Mouse (Mus musculus) frontal cortex, adult (tissue): Measurements from ENCODE around the gene Arid5b.

Experiments used
- ATAC-seq: cut with Nextera tagmentation; 2 replicates; pipeline ENCODE4 v1.9.2; 2017; ENCODE audit warnings: mild to moderate bottlenecking, moderate library complexity, mixed read lengths; ENCODE audit not compliant: low TSS enrichment

The Arid5b gene

DNA sequence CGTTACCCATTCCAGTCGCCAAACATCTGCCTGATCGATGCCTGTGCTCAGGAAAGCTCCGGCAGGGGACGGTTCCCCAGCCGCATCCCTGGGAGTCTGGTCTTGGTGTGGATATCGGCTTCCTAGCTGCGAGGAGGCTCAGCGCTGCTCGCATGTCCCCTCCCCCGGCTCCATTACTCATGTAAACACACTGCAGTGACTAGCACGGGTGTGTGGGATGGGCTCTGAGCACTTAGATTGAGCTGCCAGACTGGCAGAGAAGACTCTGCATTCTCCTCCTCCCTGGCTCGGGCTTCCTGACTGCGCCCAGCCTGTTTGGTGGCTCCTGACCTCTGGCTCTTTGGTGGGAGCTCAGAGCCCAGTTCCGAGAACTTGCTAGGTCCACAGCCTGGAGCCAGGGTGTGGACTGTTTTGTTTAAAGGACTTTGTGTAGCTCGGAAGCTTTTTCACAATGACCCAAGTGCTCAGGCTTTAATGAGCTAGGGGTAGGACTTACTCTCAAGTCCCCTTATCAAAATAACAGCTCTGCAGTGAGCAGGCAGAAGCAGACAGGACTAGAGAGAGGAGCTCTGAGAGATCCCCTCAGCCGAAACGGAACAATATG, 142.0 kb downstream of the Arid5b start:
- peak; percentile 97 for ATAC-seq

DNA sequence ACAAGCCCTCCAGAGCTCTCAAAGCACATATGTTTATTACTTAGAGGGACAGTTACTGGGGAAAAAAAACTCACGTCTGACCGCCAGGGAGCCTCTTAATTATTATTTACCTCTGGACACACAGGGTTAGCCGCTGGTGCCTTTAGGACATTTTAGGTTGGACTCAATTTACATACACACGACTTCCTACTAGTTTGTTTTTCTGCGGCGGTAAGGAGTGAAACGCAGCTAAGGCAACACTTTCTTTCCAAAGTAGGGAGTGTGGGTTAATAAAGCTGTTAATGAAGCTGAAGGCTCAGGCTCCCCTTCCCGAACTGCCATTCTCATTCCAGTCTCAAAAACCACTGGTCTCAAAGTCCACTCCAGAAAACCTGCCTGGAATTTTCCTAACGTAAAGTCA, 142.5 kb downstream of the Arid5b start:
- ATAC-seq = 0 out of 2 replicates have a peak, but pooled peaks have one; percentile 3

DNA sequence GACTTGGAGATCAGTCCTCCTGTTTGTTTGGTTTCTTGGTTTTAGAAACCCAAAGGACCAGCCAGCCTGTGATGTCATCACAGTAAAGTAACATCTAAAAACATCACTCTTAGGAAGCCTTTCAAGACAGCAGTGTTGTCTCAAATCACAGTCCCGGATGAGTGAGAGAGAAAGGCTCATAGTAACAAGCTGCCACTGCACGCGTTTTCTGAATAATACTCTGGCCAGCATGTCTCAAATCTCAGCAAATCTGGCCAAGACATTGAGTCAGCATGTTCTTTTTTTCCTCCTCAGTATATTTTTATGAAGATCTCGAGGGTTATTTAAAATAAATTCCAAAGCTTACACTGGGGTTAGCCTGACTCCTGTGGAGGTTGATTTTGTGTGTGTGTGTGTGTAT, 143.1 kb downstream of the Arid5b start:
- peak; percentile 50 for ATAC-seq

DNA sequence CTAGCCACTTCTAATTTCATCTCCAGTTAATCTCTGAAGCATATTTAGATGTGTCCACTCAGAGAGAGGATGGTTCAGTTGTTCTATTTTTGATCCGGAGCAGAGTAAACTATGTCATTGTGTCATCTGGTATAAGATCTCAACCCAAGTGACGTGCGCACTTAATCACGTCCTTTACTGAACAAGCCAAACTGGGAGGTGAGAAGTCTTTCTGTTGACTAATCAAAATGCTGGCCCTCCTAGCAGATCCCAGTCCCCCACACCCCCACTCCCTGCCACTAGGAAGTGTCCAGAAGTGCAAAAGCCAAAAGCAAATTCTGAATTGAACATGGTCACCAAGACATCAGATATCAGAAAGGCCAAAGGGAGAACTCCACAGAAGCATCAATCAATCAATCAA, 144.0 kb downstream of the Arid5b start:
- no peak for ATAC-seq

DNA sequence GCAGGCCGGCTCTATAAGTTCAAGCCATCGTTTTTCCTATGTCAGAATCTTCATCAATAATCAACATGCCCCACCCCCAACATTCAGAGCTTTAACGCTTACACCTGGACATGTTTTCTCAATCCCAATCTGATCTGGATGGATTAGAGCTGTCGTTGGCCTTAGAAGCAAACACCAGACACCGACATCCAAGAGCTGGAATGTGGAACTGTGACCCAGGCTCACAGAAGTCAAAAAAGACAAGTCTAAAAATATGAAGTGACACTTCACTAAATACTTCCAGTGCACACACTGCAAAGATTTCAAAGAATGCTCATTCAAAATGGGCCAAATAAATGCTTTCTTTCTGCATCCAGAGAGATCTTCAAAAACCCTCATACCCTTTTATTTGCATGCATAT, 144.5 kb downstream of the Arid5b start:
- ATAC-seq = no peak

DNA sequence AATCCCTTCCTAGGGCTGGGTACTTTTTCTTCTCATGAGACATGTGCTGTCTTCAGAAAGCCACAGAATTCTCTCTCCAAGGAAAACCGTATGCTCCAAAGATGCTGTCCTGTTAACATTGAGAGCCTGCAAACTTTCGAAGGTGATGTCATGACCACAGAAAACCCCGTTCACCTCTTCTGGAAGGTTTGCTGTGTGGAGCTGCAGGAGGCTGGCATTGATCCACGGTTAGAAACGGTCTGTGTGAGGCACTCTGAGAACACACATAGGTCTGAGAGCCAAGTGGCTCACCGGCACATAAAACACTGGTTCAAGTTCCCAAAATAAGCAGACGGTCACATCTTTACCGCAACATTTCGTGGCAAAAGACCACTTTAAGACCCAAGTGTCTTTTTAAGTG, 145.9 kb downstream of the Arid5b start:
- no peak for ATAC-seq

DNA sequence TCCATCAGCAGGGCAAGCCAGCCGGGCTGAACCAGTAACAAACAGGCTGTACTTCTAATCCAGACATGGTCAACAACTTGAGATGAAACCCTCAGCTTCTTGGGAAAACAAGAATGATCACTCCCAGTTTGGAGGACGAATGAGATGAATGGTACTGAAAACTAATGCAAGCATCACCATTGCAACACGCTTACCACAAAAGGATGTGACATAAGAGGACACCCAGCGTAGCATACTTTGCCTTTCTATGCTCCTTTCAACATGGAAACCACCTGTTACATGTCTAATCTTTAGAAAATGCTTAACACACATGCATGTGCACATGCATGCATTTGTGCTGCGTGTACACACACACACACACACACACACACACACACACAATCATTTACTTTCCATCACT, 146.4 kb downstream of the Arid5b start:
- ATAC-seq = no peak

DNA sequence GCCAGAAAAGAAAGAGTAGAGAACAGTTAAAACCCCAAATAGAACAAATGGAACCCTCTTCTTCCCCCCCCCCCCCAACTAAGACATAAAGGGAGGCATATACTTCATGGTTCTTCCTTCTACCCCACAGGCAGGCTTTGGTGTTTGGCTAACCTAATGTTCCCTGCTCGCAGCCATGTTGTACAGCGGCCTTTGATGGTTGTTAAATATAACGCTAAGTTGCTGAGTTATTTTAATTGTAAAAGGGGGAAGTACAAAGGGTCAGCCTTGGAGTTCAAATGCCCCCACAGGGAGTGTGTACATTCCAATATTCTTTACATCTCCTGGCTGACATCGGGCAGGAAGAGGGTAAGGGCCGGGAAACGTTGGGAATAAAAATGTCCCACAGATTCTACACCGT, 148.9 kb downstream of the Arid5b start:
- no peak for ATAC-seq

DNA sequence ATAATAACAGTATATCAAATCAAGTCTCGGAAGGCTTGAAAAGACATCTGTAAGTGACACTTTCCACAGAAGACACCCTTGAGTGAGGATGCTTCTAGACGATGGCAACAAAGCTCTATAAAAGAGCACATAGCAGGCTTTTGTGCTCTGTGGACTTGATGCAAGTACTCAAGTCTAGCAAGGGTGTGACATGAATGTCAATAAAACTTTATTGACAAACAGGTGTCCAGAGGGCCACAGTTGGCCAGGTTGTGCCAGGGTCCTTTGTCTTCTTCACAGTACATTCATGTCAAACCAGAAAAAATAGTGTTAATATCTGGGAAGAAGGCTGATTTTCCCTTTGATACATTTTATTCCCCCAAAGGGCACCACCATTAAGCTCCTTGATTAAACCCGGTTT, 149.5 kb downstream of the Arid5b start:
- ATAC-seq = no peak

DNA sequence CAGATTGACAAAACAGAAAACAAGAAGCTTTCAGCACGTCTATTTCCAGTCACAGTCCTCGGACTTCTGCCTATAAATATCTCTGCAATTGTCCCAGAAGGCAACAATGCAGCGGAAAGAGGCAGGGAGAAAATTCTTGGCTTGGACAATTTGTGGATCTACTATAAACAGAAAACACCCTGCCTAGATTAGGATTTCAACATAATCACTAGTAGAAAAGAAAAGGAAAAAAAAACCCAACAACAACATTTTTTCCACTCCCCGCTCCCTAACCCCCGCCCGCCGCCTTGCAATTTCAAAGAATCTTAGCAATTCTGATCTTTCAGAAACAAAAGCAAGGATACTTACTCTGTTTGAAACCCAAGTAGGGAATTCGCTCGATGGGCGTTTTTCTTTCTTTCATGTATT, 150.1 kb downstream of the Arid5b start:
- no peak for ATAC-seq

DNA sequence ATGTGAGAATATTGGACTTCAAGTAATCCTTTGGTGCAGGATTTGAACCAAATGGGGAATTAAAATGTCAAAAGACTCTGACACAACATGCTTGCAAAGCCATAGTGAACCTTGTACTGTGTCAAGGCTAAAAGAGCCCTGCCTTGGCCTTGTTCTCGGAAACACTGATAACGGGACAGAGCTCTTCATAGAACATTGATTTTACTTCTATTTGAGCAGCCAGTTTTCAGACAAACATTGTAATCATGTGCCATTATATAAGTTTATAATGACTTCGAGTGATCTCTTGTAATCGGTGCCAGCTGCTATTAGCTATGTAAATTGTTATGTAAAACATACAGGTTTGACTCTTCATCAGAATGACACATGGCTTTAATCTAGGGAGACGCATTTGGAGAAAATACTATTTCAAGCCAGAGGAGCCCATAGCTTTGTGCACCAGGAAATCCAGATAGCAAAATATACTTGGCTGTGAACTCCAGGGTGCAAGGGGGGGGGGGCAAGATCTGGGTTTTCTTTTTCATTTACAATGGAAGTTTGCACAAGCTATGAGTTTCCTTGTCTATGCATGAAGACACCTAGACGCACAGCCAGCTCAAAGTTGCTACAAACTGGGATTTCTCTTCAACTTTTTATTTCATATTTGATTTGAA, 150.8 kb downstream of the Arid5b start:
- ATAC-seq = no peak

DNA sequence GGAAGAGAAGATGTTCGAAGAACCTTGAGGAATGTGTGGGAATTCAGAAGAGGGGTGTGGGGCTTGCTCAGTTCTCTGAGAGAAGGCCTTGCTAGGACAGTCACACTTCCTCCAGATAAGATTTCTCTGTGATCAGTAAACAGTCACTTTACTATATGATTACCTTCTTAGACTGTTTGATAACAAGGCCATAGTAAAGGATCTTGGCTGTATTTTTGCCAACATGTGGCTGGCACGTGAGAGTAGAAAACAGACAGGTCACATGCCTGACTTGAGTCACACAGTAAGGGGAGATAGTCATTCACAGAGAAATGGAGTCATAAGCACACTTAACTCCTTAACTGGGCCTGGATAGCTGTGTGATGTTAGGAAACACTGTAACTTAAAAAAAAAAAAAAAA, 151.4 kb downstream of the Arid5b start:
- no peak for ATAC-seq

DNA sequence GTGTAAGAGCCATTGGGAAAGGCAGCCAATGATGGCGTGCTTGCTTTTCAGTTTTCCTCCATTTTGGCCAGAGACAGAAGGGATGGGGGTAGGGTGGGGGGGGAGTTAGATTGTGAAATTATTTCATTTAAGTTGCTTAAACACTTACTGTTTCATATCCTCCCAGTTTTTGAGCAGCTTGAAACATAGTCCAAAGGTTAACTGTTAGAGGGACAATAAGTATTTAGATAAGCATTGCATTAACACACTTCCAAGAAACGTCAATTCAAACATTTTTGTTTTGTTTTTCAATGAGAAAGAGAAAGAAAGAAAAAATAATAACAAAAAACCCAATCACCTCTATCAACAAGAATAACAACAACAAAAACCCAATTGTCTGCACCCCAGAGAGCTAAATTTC, 152.0 kb downstream of the Arid5b start:
- no peak for ATAC-seq

DNA sequence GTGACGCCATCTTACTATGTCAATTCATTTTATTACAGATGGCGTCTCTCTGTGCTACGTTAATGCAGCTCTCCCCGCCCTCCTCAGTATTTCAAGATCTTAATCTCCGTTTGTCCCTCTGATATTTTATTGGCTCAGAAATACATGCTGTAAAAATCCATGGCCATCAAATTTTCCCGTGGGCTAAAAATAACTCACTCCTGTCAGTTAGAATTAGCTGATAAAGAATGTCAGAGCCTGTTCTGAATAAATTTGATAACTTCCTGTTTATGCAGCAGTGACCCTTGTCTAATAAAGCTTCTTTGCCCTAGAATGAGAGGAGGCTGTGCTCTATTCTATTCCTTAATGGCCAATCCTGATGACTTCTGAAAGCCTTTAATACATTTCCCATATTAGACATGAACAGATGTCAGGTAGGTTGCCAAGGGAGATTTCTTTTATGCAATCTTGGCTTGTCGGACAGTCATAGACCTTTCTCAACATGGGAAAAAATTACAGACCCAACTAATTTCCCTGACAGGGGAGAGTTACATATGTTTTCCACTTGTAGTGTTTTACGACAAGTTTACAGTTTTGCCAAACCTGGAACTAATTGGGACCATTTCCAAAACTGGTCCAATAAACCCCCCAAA, 152.5 kb downstream of the Arid5b start:
- ATAC-seq = no peak

DNA sequence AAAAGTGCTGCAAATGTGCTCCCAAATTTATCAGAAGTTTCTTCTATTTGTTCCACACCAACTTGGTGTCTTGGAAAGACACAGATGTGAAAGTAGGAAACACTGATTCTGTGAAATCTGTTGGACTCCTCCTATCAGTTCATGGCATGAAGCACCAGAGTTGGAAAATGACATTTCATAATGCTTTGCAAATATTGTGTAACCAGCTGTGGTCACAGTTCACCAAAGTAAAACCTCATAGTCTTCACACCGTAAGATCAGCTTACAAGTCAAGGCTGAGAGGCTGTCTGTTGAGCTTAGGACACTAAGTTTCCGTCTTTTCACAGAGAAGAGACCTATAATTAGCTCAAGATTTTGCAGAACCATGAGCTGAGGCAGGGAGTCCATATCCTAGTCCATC, 153.6 kb downstream of the Arid5b start:
- no peak for ATAC-seq

DNA sequence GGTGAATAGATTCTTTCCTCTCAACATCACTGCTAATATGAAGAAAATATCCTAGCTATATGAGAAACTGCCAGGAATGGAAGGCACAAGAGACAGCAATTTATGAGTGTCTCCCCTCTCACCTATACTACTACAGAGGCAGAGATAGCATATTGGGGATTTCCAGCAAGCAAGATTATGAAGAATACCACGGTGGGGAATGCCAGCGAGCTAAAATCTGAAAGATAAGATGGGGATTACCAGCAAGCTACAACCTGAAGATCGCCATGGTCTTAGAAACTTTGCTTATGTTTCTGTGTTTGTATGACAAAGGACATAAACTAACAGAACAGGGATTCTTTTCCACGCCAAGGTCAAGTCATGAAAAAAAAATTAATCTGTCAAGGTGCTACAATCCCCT, 155.1 kb downstream of the Arid5b start:
- no peak for ATAC-seq

DNA sequence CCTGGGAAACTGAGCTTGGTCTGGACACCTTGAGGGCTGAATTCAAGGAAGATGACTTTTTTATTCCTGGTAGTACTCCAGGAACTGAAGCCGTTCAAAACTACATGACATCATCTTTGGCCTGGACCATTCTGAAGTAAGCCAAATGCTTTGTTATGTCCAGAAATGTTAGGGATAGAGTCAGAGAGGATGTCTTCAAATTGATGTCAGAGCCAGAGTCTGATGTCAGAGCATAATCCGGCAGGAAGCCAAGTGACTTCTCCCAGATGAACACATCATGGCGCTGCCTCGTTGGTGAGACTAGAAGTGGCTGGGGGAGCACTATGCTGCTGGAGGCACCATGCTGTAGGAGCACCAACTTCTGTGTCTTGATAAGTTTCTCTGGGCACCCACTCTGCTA, 156.6 kb downstream of the Arid5b start:
- no peak for ATAC-seq

DNA sequence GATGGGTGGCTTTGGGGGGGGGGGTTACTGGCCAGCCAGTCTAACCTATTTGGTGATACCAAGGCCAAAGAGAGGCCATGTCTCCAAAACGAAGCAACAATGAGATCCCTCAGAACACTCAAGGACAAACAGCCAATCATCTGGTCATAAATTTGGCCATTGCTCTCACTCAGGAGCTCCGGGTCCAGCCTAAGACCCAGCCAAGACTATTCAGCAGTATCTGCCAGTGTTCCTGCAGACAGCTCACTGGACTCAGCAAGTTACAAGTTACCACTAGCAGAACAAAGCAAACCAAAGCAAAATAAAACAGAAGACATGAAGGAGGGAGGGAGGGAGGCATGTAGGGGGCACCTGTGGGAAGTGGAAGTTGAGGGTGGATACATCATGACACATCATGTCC, 157.3 kb downstream of the Arid5b start:
- no peak for ATAC-seq

DNA sequence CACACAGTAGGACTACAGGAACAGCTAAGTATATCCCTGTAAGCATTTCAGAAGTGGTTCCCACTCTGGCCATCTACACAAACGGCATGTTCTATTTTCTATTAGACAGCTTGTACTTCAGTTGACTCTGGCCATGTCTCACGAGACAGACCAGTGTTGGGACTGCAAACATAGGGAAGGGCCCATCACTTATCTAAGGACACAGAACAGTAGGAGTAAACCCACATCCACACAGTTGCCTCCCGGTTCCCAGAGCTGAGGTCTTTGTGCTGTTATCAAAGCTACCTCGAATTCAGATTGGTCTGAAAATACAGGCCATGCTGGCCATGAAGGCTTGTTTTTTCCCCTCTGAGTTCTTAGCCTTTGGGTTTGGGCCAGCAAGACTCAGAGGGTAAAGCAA, 158.5 kb downstream of the Arid5b start:
- no peak for ATAC-seq

DNA sequence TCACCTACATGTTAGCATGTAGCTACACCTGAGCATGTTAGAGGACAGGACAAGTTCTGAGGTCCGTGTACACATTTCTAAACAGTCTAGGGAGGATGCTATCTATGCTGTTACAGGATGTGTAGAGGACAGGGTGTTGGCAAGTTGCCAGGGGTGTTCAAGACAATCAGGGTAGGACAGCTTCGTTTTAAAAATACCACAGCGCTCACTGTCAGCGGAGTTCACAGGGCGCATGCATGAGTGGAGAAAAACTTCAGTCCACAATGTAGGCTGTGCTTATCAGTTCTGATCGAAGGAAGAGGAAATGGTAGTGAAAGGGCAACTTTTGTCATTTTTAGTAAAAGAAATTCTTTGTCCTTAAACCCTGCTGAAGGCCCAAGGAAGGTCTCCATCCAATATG, 159.3 kb downstream of the Arid5b start:
- ATAC-seq = no peak

DNA sequence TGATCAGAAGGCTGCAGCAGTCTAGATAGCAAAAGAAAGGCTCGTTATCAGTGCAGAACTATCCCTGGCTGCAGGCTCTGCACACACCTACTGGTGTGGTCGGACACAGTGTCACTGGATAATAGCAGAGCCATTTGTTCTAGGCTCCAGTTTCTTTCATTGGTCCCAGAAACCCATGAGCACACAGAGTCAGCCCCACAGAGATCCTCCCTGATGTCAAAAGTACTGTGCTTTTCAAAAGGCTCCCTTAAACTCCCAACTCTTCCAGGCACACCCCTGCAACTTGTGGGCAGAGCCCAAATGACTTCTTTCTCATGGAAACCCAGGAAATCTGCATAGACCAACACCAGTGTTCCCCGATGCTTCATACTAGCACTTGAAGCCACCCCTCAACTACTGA, 163.6 kb downstream of the Arid5b start:
- no peak for ATAC-seq

DNA sequence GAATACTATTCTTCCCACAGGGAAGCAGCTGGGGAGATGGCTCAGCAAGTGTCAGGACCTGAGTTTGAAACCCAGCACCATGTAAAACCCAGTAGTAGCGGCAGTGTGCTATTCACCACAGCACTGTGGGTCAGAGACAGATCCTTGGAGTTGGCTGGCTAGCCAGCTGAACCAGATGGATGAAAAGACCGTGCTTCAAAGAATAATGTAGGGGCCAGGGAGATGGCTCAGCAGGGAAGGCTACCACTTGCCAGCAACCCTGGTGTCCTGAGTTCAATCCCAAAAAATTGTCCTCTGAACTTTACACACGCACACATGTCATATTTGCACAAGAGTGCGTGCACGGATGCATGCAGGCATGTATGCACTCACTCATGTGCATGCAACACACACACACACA, 164.9 kb downstream of the Arid5b start:
- ATAC-seq = 0 out of 2 replicates have a peak, but pooled peaks have one; percentile 8

DNA sequence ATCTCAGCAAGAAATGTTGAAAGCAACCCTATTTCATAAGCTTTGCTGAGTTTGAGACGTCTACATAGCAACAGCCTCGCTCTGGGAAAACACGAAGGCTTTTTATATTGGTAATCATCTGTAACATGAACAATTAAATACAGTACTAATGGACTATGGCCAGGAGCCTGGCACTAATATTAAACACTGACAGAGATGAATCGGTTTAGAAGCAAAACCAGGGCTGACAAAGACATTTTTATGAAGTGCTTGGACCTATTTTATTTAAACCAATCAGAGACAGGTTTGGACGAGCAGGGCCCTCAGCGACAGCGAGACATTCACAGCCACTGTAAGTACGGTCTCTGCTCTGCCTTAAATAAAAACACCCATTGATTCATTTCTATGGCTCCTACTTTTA, 165.6 kb downstream of the Arid5b start:
- ATAC-seq = peak; percentile 40; the same call in 1 of the 2 replicates

DNA sequence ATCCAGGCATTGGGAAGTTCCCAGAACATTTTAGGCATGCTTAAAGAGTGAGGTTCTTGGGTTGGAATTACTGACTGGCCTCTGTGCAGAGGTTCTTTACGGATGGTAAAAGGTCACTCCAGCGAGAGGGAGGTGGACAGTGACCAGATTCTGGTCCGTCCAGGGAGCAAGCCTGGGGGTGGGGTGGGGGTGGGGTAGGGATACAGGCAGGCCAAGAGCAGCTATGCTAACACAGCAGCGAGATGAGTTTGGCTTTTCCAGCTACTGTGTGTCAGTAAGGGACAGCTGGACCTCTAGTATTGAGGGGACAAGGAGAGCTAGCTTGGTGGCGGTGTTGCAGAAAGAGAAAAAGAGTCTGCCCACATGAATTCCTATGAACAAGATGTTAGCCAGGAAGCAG, 167.9 kb downstream of the Arid5b start:
- no peak for ATAC-seq
